Mouse (Mus musculus): ENCODE data around the gene Scgn. TPM values are rescaled to one million over a fixed set of nuclear protein-coding genes. Genes with fewer than 3 reads are reported as not detected.
A peak's percentile ranks its signal among the peaks of the same experiment; 100 is the strongest.

Gene Scgn
- polyA plus RNA-seq, 1 experiment from 2014 or later, result 0.21 TPM

GRCm38 (mm10) chr13:23994024-23994423 lies 3.0 kb upstream of the Scgn start:
- ChIA-PET CTCF (no interaction called here), POLR2A (no interaction called here)
- no peak for ATAC-seq
- DNase-seq (ENCODE audit: low read depth, low spot score), result no peak
- peaks cover 44% of the 10 kb centered on the region for H3K27me3 ChIP-seq
- in situ Hi-C loops (cut with MboI; ENCODE audit: low pct_unique_long_range_greater_than_20kb), result no loop called here
- no peak for TF ChIP-seq CTCF (IDR thresholded peaks at IDR 0.05)

GRCm38 (mm10) chr13:23990451-23990850 lies 563 bp downstream of the Scgn start:
- peaks cover 39% of the 10 kb centered on the region for H3K27me3 ChIP-seq
- ATAC-seq (no peak), DNase-seq (ENCODE audit: low read depth, low spot score) (no peak)
- peak; percentile 6 for TF ChIP-seq CTCF (IDR thresholded peaks at IDR 0.05)
- in situ Hi-C loops (cut with MboI; ENCODE audit: low pct_unique_long_range_greater_than_20kb), result no loop called here
- CTCF ChIA-PET, result interaction anchor here (1.5 kb wide), 1 partner anchor 11 kb away, joined by 3 read pairs; no protein-coding TSS in a partner anchor
- POLR2A ChIA-PET, result no interaction called here

- in situ Hi-C loops (cut with MboI; ENCODE audit: low pct_unique_long_range_greater_than_20kb), result no loop called here
- no peak for TF ChIP-seq CTCF (IDR thresholded peaks at IDR 0.05)
- ChIA-PET POLR2A (no interaction called here), CTCF (no interaction called here)
- peaks cover 36% of the 10 kb centered on the region for H3K27me3 ChIP-seq
- no peak for DNase-seq (ENCODE audit: low read depth, low spot score)
- ATAC-seq, result no peak
Measured at GRCm38 (mm10) chr13:23985130-23985529, 5.9 kb downstream of the Scgn start.

- TF ChIP-seq CTCF (IDR thresholded peaks at IDR 0.05), result no peak
- peaks cover 9% of the 10 kb centered on the region for H3K27me3 ChIP-seq
- ATAC-seq, result no peak
- ChIA-PET CTCF (interaction anchor here (1.3 kb wide), 1 partner anchor 15 kb away, joined by 5 read pairs; no protein-coding TSS in a partner anchor), POLR2A (no interaction called here)
- in situ Hi-C loops (cut with MboI; ENCODE audit: low pct_unique_long_range_greater_than_20kb), result no loop called here
- DNase-seq (ENCODE audit: low read depth, low spot score), result no peak
Measured at GRCm38 (mm10) chr13:23972271-23972670, 18.7 kb downstream of the Scgn start.

GRCm38 (mm10) chr13:23971870-23972269 lies 19.1 kb downstream of the Scgn start:
- POLR2A ChIA-PET, result no interaction called here
- no peak for TF ChIP-seq CTCF (IDR thresholded peaks at IDR 0.05)
- peaks cover 9% of the 10 kb centered on the region for H3K27me3 ChIP-seq
- ATAC-seq, result no peak
- CTCF ChIA-PET, result interaction anchor here (1.3 kb wide), 1 partner anchor 15 kb away, joined by 5 read pairs; no protein-coding TSS in a partner anchor
- in situ Hi-C loops (cut with MboI; ENCODE audit: low pct_unique_long_range_greater_than_20kb), result no loop called here
- no peak for DNase-seq (ENCODE audit: low read depth, low spot score)

- ATAC-seq, result no peak
- DNase-seq (ENCODE audit: low read depth, low spot score), result no peak
- no peak for TF ChIP-seq CTCF (IDR thresholded peaks at IDR 0.05)
- CTCF ChIA-PET, result no interaction called here
- in situ Hi-C loops (cut with MboI; ENCODE audit: low pct_unique_long_range_greater_than_20kb), result no loop called here
- POLR2A ChIA-PET, result no interaction called here
- peaks cover 2% of the 10 kb centered on the region for H3K27me3 ChIP-seq
Measured at GRCm38 (mm10) chr13:23964909-23965308, 26.1 kb downstream of the Scgn start.

- in situ Hi-C loops (cut with MboI; ENCODE audit: low pct_unique_long_range_greater_than_20kb), result loop anchor here (10.0 kb wide), 1 partner anchor 115 kb away; no protein-coding TSS in a partner anchor
Measured at GRCm38 (mm10) chr13:23959776-23960175, 31.2 kb downstream of the Scgn start.

GRCm38 (mm10) chr13:23950928-23951327 lies 40.1 kb downstream of the Scgn start:
- POLR2A ChIA-PET, result interaction anchor here (0.6 kb wide), 1 partner anchor 121 kb away, joined by 6 read pairs; no protein-coding TSS in a partner anchor
- peak; percentile 54 for ATAC-seq
- CTCF ChIA-PET, result interaction anchor here (0.6 to 1.2 kb wide), 3 partner anchors 9 to 118 kb away, joined by 3 to 4 read pairs (median 3); no protein-coding TSS in a partner anchor
- peak; percentile 83 for TF ChIP-seq CTCF (IDR thresholded peaks at IDR 0.05)
- H3K27me3 ChIP-seq, result peaks cover 5% of the 10 kb centered on the region
- peak; percentile 15 for DNase-seq (ENCODE audit: low read depth, low spot score)
- in situ Hi-C loops (cut with MboI; ENCODE audit: low pct_unique_long_range_greater_than_20kb), result loop anchor here (10.0 kb wide), 1 partner anchor 106 kb away; no protein-coding TSS in a partner anchor

More at GRCm38 (mm10) chr13:23959776-23960175, 31.2 kb downstream of the Scgn start:
- DNase-seq (ENCODE audit: low read depth, low spot score) (no peak), ATAC-seq (no peak)
- ChIA-PET POLR2A (no interaction called here), CTCF (interaction anchor here (0.9 to 1.3 kb wide), 4 partner anchors 9 to 360 kb away, joined by 3 read pairs; no protein-coding TSS in a partner anchor)
- no peaks in the 10 kb centered on the region for H3K27me3 ChIP-seq
- no peak for TF ChIP-seq CTCF (IDR thresholded peaks at IDR 0.05)

- POLR2A ChIA-PET, result no interaction called here
- H3K27me3 ChIP-seq, result peaks cover 5% of the 10 kb centered on the region
- CTCF ChIA-PET, result no interaction called here
- in situ Hi-C loops (cut with MboI; ENCODE audit: low pct_unique_long_range_greater_than_20kb), result loop anchor here (10.0 kb wide), 1 partner anchor 105 kb away; no protein-coding TSS in a partner anchor
- no peak for DNase-seq (ENCODE audit: low read depth, low spot score)
- no peak for TF ChIP-seq CTCF (IDR thresholded peaks at IDR 0.05)
- no peak for ATAC-seq
Measured at GRCm38 (mm10) chr13:23949484-23950246, 41.3 kb downstream of the Scgn start.

- ChIA-PET CTCF (no interaction called here), POLR2A (no interaction called here)
- H3K27me3 ChIP-seq, result peaks cover 5% of the 10 kb centered on the region
- ATAC-seq (no peak), DNase-seq (ENCODE audit: low read depth, low spot score) (no peak)
- no peak for TF ChIP-seq CTCF (IDR thresholded peaks at IDR 0.05)
- in situ Hi-C loops (cut with MboI; ENCODE audit: low pct_unique_long_range_greater_than_20kb), result no loop called here
Measured at GRCm38 (mm10) chr13:23946254-23946653, 44.8 kb downstream of the Scgn start.

- ChIA-PET POLR2A (no interaction called here), CTCF (no interaction called here)
- DNase-seq (ENCODE audit: low read depth, low spot score) (no peak), ATAC-seq (no peak)
- peaks cover 5% of the 10 kb centered on the region for H3K27me3 ChIP-seq
- in situ Hi-C loops (cut with MboI; ENCODE audit: low pct_unique_long_range_greater_than_20kb), result no loop called here
- TF ChIP-seq CTCF (IDR thresholded peaks at IDR 0.05), result no peak
Measured at GRCm38 (mm10) chr13:23942861-23943260, 48.2 kb downstream of the Scgn start.
